Mouse (Mus musculus) thymus, postnatal 36 days (tissue): ENCODE measurements around the gene Igsf3.

Source experiments
- DNase-seq, 2 experiments: peaks; one replicate each; pipeline ENCODE4 v3.0.0; 2022; ENCODE audit warnings: mixed read lengths in 2 of 2

The Igsf3 gene

GRCm38 (mm10) chr3:101506970-101507702 lies 130.3 kb downstream of the Igsf3 start:
- no peak for DNase-seq

- DNase-seq = no peak
Measured at GRCm38 (mm10) chr3:101507766-101508165, 130.9 kb downstream of the Igsf3 start.

- no peak for DNase-seq
Measured at GRCm38 (mm10) chr3:101509707-101510544, 133.0 kb downstream of the Igsf3 start.

GRCm38 (mm10) chr3:101510632-101511031 lies 133.7 kb downstream of the Igsf3 start:
- no peak for DNase-seq
